Mouse (Mus musculus) MEL (cell line): ENCODE data around the gene Cdkal1.

ENCODE experiments used
- GATA1 ChIP-seq: IDR thresholded peaks from 2 replicates; pipeline ENCODE4 v1.6.1; 2011; ENCODE audit warnings: low read depth, low read length, improper control_type of control experiment
- MEF2A ChIP-seq: IDR thresholded peaks from 2 replicates; pipeline ENCODE4 v1.6.1; 2014; ENCODE audit warnings: low read depth, mild to moderate bottlenecking, inconsistent platforms, low read length, improper control_type of control experiment; ENCODE audit not compliant: poor library complexity, insufficient replicate concordance, severe bottlenecking; ENCODE audit errors: extremely low read depth
- RCOR1 ChIP-seq: IDR thresholded peaks from 2 replicates; pipeline ENCODE4 v1.6.1; 2012; ENCODE audit warnings: low read depth, mild to moderate bottlenecking, inconsistent platforms, low read length, improper control_type of control experiment
- USF1 ChIP-seq: IDR thresholded peaks from 2 replicates; pipeline ENCODE4 v1.6.1; 2014; ENCODE audit warnings: low read depth, mild to moderate bottlenecking, inconsistent platforms, low read length, improper control_type of control experiment, moderate library complexity

DNA sequence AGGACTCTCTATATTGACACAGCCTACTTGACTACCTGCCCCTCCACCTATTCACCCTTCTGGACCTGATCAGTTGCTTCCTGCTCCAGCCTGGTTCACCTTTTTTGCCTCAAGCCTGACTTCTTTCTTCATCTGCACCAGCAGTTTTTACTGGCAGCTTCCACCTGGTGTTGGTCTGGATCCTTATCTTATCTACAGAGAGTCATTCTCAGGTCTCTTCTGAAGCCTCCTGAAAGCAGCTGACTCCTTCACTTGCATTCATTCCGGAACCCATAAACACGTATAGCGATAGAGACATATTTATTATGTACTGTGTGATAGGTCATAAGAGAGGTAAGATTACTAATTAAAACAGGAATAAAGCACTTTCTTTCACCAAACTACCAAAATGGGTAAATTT is 11.3 kb upstream of the Cdkal1 start:
- TF ChIP-seq RCOR1 (no peak), USF1 (no peak), GATA1 (peak; percentile 21; the same call in 1 of the 2 replicates), MEF2A (no peak)
